Mouse (Mus musculus): ENCODE results near the gene Ube2d2b.

DNA sequence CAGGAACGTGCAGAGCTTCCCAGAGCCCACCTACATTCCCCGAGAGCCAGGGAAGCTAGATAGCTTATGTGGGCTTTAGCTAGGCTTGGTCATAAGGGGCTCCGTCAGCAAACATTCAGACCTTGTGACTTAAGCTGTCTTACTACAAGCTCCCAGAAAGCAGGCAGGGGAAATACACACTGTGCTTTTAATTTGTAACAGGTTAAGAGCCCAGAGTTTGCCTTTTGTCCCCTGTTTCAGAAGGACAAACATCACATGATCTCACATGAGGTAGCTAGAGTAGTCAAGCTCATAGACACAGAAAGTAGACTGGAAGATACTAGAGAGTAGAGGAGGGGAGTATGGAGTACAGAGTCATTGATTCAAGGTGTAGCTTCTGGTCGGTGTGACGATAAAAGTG, 50.8 kb downstream of the Ube2d2b start:
- TF ChIP-seq POLR2A (IDR thresholded peaks at IDR 0.05; ENCODE audit: extremely low read depth, insufficient read depth, low read length), result no peak
- TF ChIP-seq CTCF (IDR thresholded peaks at IDR 0.05; ENCODE audit: extremely low read depth, insufficient read depth, low read length), result no peak

All from cortical plate, adult 2 months (tissue).